Mouse (Mus musculus): ENCODE data around the gene Clec16a. TPM values are rescaled to one million over a fixed set of nuclear protein-coding genes. Genes with fewer than 3 reads are reported as not detected.

Clec16a gene
- polyA plus RNA-seq, 1 experiment: 15.7 TPM

GRCm38 (mm10) chr16:10567153-10567552 is 22.0 kb downstream of the Clec16a start:
- WGBS: 85% methylated on average over 4 of the region's 4 CpGs
- no peak overlapping the region for H3K4me3 ChIP-seq (ENCODE audit: insufficient read depth, low read depth, low read length)
- TF ChIP-seq POLR2A (IDR thresholded peaks at IDR 0.05; ENCODE audit: low read depth, low read length): no peak
- TF ChIP-seq CTCF (conservative IDR thresholded peaks at IDR 0.05; ENCODE audit: insufficient read depth, insufficient read length, low read depth, low read length): no peak
- DNase-seq: no peak
- H3K36me3 ChIP-seq (ENCODE audit: control insufficient read depth, insufficient read depth, low read length): no peaks in the 10 kb centered on the region
- no peak overlapping the region for H3K27ac ChIP-seq (ENCODE audit: insufficient read depth, low read depth, low read length)
- H3K4me1 ChIP-seq (ENCODE audit: control insufficient read depth, insufficient read depth, low read length): no peaks in the 10 kb centered on the region
- no peaks in the 10 kb centered on the region for H3K27me3 ChIP-seq (replicated peaks; ENCODE audit: control insufficient read depth, insufficient read depth, low read length)

- H3K36me3 ChIP-seq (ENCODE audit: control insufficient read depth, insufficient read depth, low read length): no peaks in the 10 kb centered on the region; the same call in 1 of the 2 replicates
- no peak for DNase-seq
- no peak overlapping the region for H3K27ac ChIP-seq (ENCODE audit: insufficient read depth, low read depth, low read length)
- TF ChIP-seq POLR2A (IDR thresholded peaks at IDR 0.05; ENCODE audit: low read depth, low read length) (no peak), CTCF (conservative IDR thresholded peaks at IDR 0.05; ENCODE audit: insufficient read depth, insufficient read length, low read depth, low read length) (no peak)
- no peaks in the 10 kb centered on the region for H3K4me1 ChIP-seq (ENCODE audit: control insufficient read depth, insufficient read depth, low read length)
- 62% methylated on average over 5 of the region's 5 CpGs for WGBS
- no peak overlapping the region for H3K4me3 ChIP-seq (ENCODE audit: insufficient read depth, low read depth, low read length)
- no peaks in the 10 kb centered on the region for H3K27me3 ChIP-seq (replicated peaks; ENCODE audit: control insufficient read depth, insufficient read depth, low read length)
Observed at GRCm38 (mm10) chr16:10569809-10570395, 24.8 kb downstream of the Clec16a start.

GRCm38 (mm10) chr16:10570708-10571107 is 25.6 kb downstream of the Clec16a start:
- Histone ChIP-seq H3K27me3 (replicated peaks; ENCODE audit: control insufficient read depth, insufficient read depth, low read length) (no peaks in the 10 kb centered on the region), H3K36me3 (ENCODE audit: control insufficient read depth, insufficient read depth, low read length) (no peaks in the 10 kb centered on the region; the same call in 1 of the 2 replicates), H3K4me3 (ENCODE audit: insufficient read depth, low read depth, low read length) (no peak overlapping the region), H3K4me1 (ENCODE audit: control insufficient read depth, insufficient read depth, low read length) (no peaks in the 10 kb centered on the region), H3K27ac (ENCODE audit: insufficient read depth, low read depth, low read length) (no peak overlapping the region)
- peak; percentile 58 for DNase-seq
- TF ChIP-seq CTCF (conservative IDR thresholded peaks at IDR 0.05; ENCODE audit: insufficient read depth, insufficient read length, low read depth, low read length) (no peak), POLR2A (IDR thresholded peaks at IDR 0.05; ENCODE audit: low read depth, low read length) (no peak)
- 70% methylated on average over 1 of the region's 1 CpGs for WGBS

GRCm38 (mm10) chr16:10571820-10572219 is 26.7 kb downstream of the Clec16a start:
- no peaks in the 10 kb centered on the region for H3K4me1 ChIP-seq (ENCODE audit: control insufficient read depth, insufficient read depth, low read length)
- no peaks in the 10 kb centered on the region for H3K27me3 ChIP-seq (replicated peaks; ENCODE audit: control insufficient read depth, insufficient read depth, low read length)
- DNase-seq: no peak
- no peak overlapping the region for H3K4me3 ChIP-seq (ENCODE audit: insufficient read depth, low read depth, low read length)
- H3K36me3 ChIP-seq (ENCODE audit: control insufficient read depth, insufficient read depth, low read length): no peaks in the 10 kb centered on the region; the same call in 1 of the 2 replicates
- TF ChIP-seq CTCF (conservative IDR thresholded peaks at IDR 0.05; ENCODE audit: insufficient read depth, insufficient read length, low read depth, low read length): peak; percentile 43
- TF ChIP-seq POLR2A (IDR thresholded peaks at IDR 0.05; ENCODE audit: low read depth, low read length): no peak
- WGBS: 57% methylated on average over 2 of the region's 2 CpGs
- no peak overlapping the region for H3K27ac ChIP-seq (ENCODE audit: insufficient read depth, low read depth, low read length)

- no peaks in the 10 kb centered on the region for H3K4me1 ChIP-seq (ENCODE audit: control insufficient read depth, insufficient read depth, low read length)
- no peak for DNase-seq
- no peaks in the 10 kb centered on the region for H3K27me3 ChIP-seq (replicated peaks; ENCODE audit: control insufficient read depth, insufficient read depth, low read length)
- 68% methylated on average over 2 of the region's 2 CpGs for WGBS
- TF ChIP-seq CTCF (conservative IDR thresholded peaks at IDR 0.05; ENCODE audit: insufficient read depth, insufficient read length, low read depth, low read length) (no peak), POLR2A (IDR thresholded peaks at IDR 0.05; ENCODE audit: low read depth, low read length) (no peak)
- H3K27ac ChIP-seq (ENCODE audit: insufficient read depth, low read depth, low read length): no peak overlapping the region
- H3K36me3 ChIP-seq (ENCODE audit: control insufficient read depth, insufficient read depth, low read length): peaks cover 3% of the 10 kb centered on the region
- H3K4me3 ChIP-seq (ENCODE audit: insufficient read depth, low read depth, low read length): no peak overlapping the region
Observed at GRCm38 (mm10) chr16:10574936-10575335, 29.8 kb downstream of the Clec16a start.

- H3K27ac ChIP-seq (ENCODE audit: insufficient read depth, low read depth, low read length): no peak overlapping the region
- no peaks in the 10 kb centered on the region for H3K27me3 ChIP-seq (replicated peaks; ENCODE audit: control insufficient read depth, insufficient read depth, low read length)
- no peaks in the 10 kb centered on the region for H3K4me1 ChIP-seq (ENCODE audit: control insufficient read depth, insufficient read depth, low read length)
- TF ChIP-seq POLR2A (IDR thresholded peaks at IDR 0.05; ENCODE audit: low read depth, low read length) (no peak), CTCF (conservative IDR thresholded peaks at IDR 0.05; ENCODE audit: insufficient read depth, insufficient read length, low read depth, low read length) (no peak)
- DNase-seq: no peak
- no peak overlapping the region for H3K4me3 ChIP-seq (ENCODE audit: insufficient read depth, low read depth, low read length)
- WGBS: 94% methylated on average over 4 of the region's 4 CpGs
- peaks cover 5% of the 10 kb centered on the region for H3K36me3 ChIP-seq (ENCODE audit: control insufficient read depth, insufficient read depth, low read length)
Observed at GRCm38 (mm10) chr16:10575915-10576314, 30.8 kb downstream of the Clec16a start.

GRCm38 (mm10) chr16:10577548-10577947 is 32.4 kb downstream of the Clec16a start:
- Histone ChIP-seq H3K4me3 (ENCODE audit: insufficient read depth, low read depth, low read length) (no peak overlapping the region), H3K4me1 (ENCODE audit: control insufficient read depth, insufficient read depth, low read length) (no peaks in the 10 kb centered on the region), H3K36me3 (ENCODE audit: control insufficient read depth, insufficient read depth, low read length) (peaks cover 7% of the 10 kb centered on the region), H3K27me3 (replicated peaks; ENCODE audit: control insufficient read depth, insufficient read depth, low read length) (no peaks in the 10 kb centered on the region), H3K27ac (ENCODE audit: insufficient read depth, low read depth, low read length) (no peak overlapping the region)
- TF ChIP-seq CTCF (conservative IDR thresholded peaks at IDR 0.05; ENCODE audit: insufficient read depth, insufficient read length, low read depth, low read length) (no peak), POLR2A (IDR thresholded peaks at IDR 0.05; ENCODE audit: low read depth, low read length) (no peak)
- WGBS: 80% methylated on average over 5 of the region's 5 CpGs
- no peak for DNase-seq

Data from kidney, adult 2 months (tissue).